Mouse (Mus musculus): ENCODE measurements around the gene Vmn1r21. TPM values are rescaled to one million over a fixed set of nuclear protein-coding genes. Genes with fewer than 3 reads are reported as not detected.
"Not testable (repeated sequence)": the region's sequence is repeated elsewhere in the genome, so short reads cannot be mapped to it uniquely, and the experiment has no call there.

The Vmn1r21 gene
- not detected for total RNA-seq (2021)
- long read RNA-seq, experiment 1, result 0 reads
- long read RNA-seq, experiment 2, result 0 reads

- intact Hi-C loops (cut with DNase I), result loop anchor here (10.0 kb wide), 1 partner anchor 1045 kb away; no protein-coding TSS in a partner anchor
- DNase-seq (ENCODE audit: extremely low spot score in 1 of 2, low spot score in 2 of 2), result no peak
- Histone ChIP-seq H3K4me3 (no peak within 1 kb of the TSS), H3K27ac (no peak within 1 kb of the TSS)
- no peak for TF ChIP-seq CTCF (IDR thresholded peaks at IDR 0.05)
Observed at GRCm38 (mm10) chr6:57850286-57850685, at the start of gene Vmn1r21. Gene Vmn1r21, minus strand, starts transcription at chr6:57850343.

- no peak overlapping the region for H3K27ac ChIP-seq
Observed at GRCm38 (mm10) chr6:57859043-57860042, 9.2 kb upstream of the Vmn1r21 start.

DNA sequence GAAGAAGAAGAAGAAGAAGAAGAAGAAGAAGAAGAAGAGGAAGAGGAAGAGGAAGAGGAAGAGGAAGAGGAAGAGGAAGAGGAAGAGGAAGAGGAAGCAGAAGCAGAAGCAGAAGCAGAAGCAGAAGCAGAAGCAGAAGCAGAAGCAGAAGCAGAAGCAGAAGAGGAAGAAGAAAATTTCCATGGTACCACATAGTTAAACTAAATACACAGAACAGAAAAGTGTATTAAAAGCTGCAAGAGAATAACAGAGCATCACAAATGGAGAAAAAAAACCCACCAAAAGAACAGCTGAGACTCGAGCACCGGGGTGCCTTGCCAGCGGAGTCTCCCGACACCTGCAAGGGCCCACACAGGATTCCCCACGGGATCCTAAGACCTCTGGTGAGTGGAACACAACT is 1.0 kb upstream of the Vmn1r21 start:
- H3K4me3 ChIP-seq; DNase-seq (ENCODE audit: extremely low spot score in 1 of 2, low spot score in 2 of 2); H3K27ac ChIP-seq: not testable (repeated sequence)
- intact Hi-C loops (cut with DNase I), result loop anchor here (10.0 kb wide), 1 partner anchor 1046 kb away; no protein-coding TSS in a partner anchor

More at GRCm38 (mm10) chr6:57859043-57860042, 9.2 kb upstream of the Vmn1r21 start:
- intact Hi-C loops (cut with DNase I), result loop anchor here (1.0 to 10.0 kb wide), 4 partner anchors 116 to 1055 kb away; no protein-coding TSS in a partner anchor
- DNase-seq (ENCODE audit: extremely low spot score in 1 of 2, low spot score in 2 of 2), result peak in 1 of 2 experiments; percentile 17
- TF ChIP-seq CTCF (IDR thresholded peaks at IDR 0.05), result peak; percentile 84
- H3K4me3 ChIP-seq, result no peak overlapping the region

GRCm38 (mm10) chr6:57839693-57840408 is 10.3 kb downstream of the Vmn1r21 start:
- Histone ChIP-seq H3K27ac (no peak overlapping the region), H3K4me3 (no peak overlapping the region)
- intact Hi-C loops (cut with DNase I), result no loop called here
- DNase-seq (ENCODE audit: extremely low spot score in 1 of 2, low spot score in 2 of 2), result no peak
- TF ChIP-seq CTCF (IDR thresholded peaks at IDR 0.05), result no peak

DNA sequence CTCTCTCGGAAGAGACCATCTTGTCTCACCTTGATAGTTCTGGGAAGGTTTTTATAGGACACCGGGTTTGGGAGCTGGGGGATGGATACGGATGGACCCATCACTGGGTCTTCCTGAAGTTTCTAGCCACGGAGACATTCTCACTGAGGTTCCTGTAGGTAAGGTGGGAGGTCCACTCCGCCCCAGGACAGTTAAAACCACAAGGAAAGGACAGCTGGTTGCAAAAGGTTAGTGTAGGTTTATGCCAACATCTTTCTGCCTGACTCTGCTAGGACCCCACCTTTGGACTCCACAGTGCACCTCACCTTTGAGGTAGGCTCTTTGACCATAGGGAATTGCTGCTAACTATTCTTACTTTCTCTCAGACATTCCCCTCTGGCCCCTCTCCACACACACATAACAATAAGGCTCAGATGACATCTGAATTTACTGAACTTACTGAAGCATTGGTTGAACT is 24.9 kb downstream of the Vmn1r21 start:
- peak overlapping the region; percentile 99 for H3K4me3 ChIP-seq
- no peak for TF ChIP-seq CTCF (IDR thresholded peaks at IDR 0.05)
- peak overlapping the region; percentile 98 for H3K27ac ChIP-seq
- DNase-seq (ENCODE audit: extremely low spot score in 1 of 2, low spot score in 2 of 2), result no peak
- intact Hi-C loops (cut with DNase I), result loop anchor here (1.0 to 10.0 kb wide), 3 partner anchors 122 to 290 kb away; partner anchors contain the start of gene Ppm1k

DNA sequence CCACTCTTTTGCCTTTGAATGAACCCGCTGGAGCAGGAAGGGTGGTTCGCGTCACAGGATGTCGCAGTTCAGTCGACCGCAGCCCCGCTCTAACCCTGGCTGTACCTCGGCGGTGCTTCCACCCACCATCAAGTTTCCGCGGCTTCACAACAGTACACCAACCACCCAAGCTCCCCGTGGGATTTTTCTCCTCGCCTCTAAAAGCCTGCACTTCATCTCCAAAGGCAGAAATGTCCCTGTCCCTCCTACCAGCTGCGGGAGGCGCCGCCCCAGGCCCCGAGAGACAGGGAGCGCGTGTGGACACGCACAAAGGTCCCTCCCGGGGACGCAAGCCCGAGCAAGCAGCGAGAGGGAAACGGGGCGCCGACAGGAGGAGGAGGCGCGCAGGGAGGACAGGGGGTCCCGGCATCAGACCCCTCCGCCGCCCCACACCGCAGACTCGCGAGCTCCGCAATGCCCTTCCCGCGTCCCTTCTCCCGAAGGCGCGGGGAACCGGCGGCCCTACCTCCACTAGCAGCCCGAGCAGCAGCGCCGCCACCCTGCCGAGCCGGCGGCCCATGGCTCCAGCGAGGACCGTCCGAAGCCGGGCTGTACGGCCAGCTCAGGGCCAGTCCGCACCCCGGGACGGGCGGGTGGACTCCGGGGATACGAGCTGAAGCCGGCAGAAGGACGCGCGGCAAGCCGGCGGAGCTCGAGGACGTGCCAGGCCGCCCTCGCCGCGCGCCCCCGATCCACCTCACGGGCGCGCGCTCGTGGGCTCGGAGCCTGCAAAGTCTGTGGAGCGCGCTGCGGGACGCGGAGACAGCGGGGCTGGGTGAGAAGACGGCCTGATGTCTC is 25.5 kb downstream of the Vmn1r21 start, which contains the start of gene Vopp1:
Gene Vopp1 (minus strand): TSS at position 738 of the 837 bp plus-strand sequence.
- DNase-seq (ENCODE audit: extremely low spot score in 1 of 2, low spot score in 2 of 2), result peak; percentile 79 to 80
- peak within 1 kb of the TSS; percentile 98 for H3K27ac ChIP-seq
- H3K4me3 ChIP-seq, result peak within 1 kb of the TSS; percentile 99
- intact Hi-C loops (cut with DNase I), result loop anchor here (1.0 to 10.0 kb wide), 3 partner anchors 121 to 290 kb away; partner anchors contain the start of gene Ppm1k
- no peak for TF ChIP-seq CTCF (IDR thresholded peaks at IDR 0.05)

GRCm38 (mm10) chr6:57823461-57823860 is 26.7 kb downstream of the Vmn1r21 start:
- intact Hi-C loops (cut with DNase I), result loop anchor here (10.0 kb wide), 2 partner anchors 219 to 289 kb away; partner anchors contain the start of gene Ppm1k
- no peak for DNase-seq (ENCODE audit: extremely low spot score in 1 of 2, low spot score in 2 of 2)
- Histone ChIP-seq H3K27ac (no peak overlapping the region), H3K4me3 (no peak overlapping the region)
- TF ChIP-seq CTCF (IDR thresholded peaks at IDR 0.05), result no peak

GRCm38 (mm10) chr6:57822648-57823410 is 27.3 kb downstream of the Vmn1r21 start:
- TF ChIP-seq CTCF (IDR thresholded peaks at IDR 0.05), result no peak
- intact Hi-C loops (cut with DNase I), result loop anchor here (10.0 kb wide), 2 partner anchors 218 to 288 kb away; partner anchors contain the start of gene Ppm1k
- no peak for DNase-seq (ENCODE audit: extremely low spot score in 1 of 2, low spot score in 2 of 2)
- Histone ChIP-seq H3K4me3 (no peak overlapping the region), H3K27ac (no peak overlapping the region)

DNA sequence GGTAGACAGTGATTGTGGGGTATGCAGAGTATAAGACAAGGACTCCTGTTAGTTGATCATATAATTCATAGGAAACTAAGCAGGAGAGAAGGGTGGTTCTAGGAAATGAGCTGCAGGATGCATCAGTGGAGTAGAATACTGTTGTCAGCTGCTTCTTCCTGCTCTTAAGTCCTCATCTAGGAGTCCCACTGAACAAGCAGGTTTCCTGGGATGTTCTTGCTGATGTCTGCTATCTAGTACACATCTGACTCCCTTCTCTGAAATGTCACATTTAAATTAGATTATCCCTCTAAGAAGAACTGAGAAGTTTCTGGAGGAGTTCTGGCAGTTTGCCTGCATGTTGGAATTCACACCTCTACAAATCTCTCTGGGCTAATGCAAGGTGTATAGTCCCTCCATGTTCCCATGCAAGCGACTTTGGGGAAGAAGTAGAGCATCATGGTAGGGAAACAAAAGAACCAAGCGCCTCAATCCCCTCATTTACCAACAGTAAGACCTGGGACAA is 35.7 kb downstream of the Vmn1r21 start:
- TF ChIP-seq CTCF (IDR thresholded peaks at IDR 0.05), result no peak
- DNase-seq (ENCODE audit: extremely low spot score in 1 of 2, low spot score in 2 of 2), result peak in 1 of 2 experiments; percentile 28
- Histone ChIP-seq H3K27ac (peak overlapping the region; percentile 47; the same call in 1 of the 2 replicates), H3K4me3 (no peak overlapping the region)
- intact Hi-C loops (cut with DNase I), result no loop called here

Measured in left cerebral cortex, adult 2 months (tissue).